Mouse (Mus musculus) neural tube, embryonic 11.5 days (tissue): ENCODE data around the gene Iqcf6. TPM values are rescaled to one million over a fixed set of nuclear protein-coding genes. Genes with fewer than 3 reads are reported as not detected.
"Not testable (repeated sequence)": the region's sequence is repeated elsewhere in the genome, so short reads cannot be mapped to it uniquely, and the experiment has no call there.

Experiments
- ATAC-seq: fragments of 200-750 bp; cut with Nextera tagmentation; 2 replicates; pipeline ENCODE4 v1.8.0; 2017; ENCODE audit warnings: moderate number of reproducible peaks, mild to moderate bottlenecking, moderate TSS enrichment, moderate library complexity; ENCODE audit not compliant: insufficient read depth, low FRiP score, low TSS enrichment
- DNase-seq: peaks from one replicate; pipeline ENCODE4 v3.0.0-alpha.2; 2015; ENCODE audit warnings: low spot score
- H3K27ac ChIP-seq: fragments of 300-500 bp; sonication (generic); 2 replicates; pipeline ENCODE4 v1.5.1; 2014; ENCODE audit warnings: low read depth, mild to moderate bottlenecking, low read length
- H3K27me3 ChIP-seq: fragments of 300-500 bp; sonication (generic); 2 replicates; pipeline ENCODE4 v1.6.1; 2014; ENCODE audit warnings: mild to moderate bottlenecking, low read length, mixed read lengths; ENCODE audit not compliant: control insufficient read depth, insufficient read depth
- H3K36me3 ChIP-seq: fragments of 300-500 bp; sonication (generic); 2 replicates; pipeline ENCODE4 v1.6.1; 2014; ENCODE audit warnings: mild to moderate bottlenecking, low read length, moderate library complexity, mixed read lengths; ENCODE audit not compliant: control insufficient read depth, insufficient read depth
- H3K4me1 ChIP-seq: fragments of 300-500 bp; sonication (generic); 2 replicates; pipeline ENCODE4 v1.6.1; 2014; ENCODE audit warnings: low read length, mixed read lengths; ENCODE audit not compliant: control insufficient read depth, insufficient read depth
- H3K4me2 ChIP-seq: fragments of 300-500 bp; sonication (generic); 2 replicates; pipeline ENCODE4 v1.6.1; 2014; ENCODE audit warnings: low read depth, mild to moderate bottlenecking, moderate library complexity
- H3K4me3 ChIP-seq: fragments of 300-500 bp; sonication (generic); 2 replicates; pipeline ENCODE4 v1.5.1; 2014; ENCODE audit warnings: low read depth, low read length
- H3K9ac ChIP-seq: fragments of 300-500 bp; sonication (generic); 2 replicates; pipeline ENCODE4 v1.6.1; 2014; ENCODE audit warnings: mild to moderate bottlenecking, low read length
- H3K9me3 ChIP-seq: fragments of 300-500 bp; sonication (generic); 2 replicates; pipeline ENCODE4 v1.6.1; 2016; ENCODE audit warnings: low read length; ENCODE audit not compliant: control insufficient read depth
- WGBS: fragments of 180-500 bp; shearing (Covaris S2); extraction: QIAGEN DNeasy Blood & Tissue Kit; methylation state at CpG from one replicate; pipeline ENCODE4 v1.1.7; 2014; 5-methylcytosine and 5-hydroxymethylcytosine counted together
- polyA plus RNA-seq: library from polyadenylated mRNA; unstranded; fragments of >200 nt; fragmentation: Nextera tagmentation; extraction: Ambion mirVana; gene quantifications from 2 replicates; pipeline ENCODE4 v1.2.1, GENCODE M21; 2014

Gene Iqcf6
- polyA plus RNA-seq, 1 experiment from 2014 or later: not detected

- Histone ChIP-seq H3K4me3 (no peak overlapping the region), H3K27me3 (no peaks in the 10 kb centered on the region), H3K4me1 (no peaks in the 10 kb centered on the region), H3K9me3 (no peaks in the 10 kb centered on the region), H3K36me3 (no peaks in the 10 kb centered on the region), H3K27ac (no peak overlapping the region), H3K9ac (no peak overlapping the region), H3K4me2 (no peak overlapping the region)
- no peak for DNase-seq
- WGBS: 72% methylated on average over 2 of the region's 2 CpGs
- no peak for ATAC-seq
These were observed 12.4 kb upstream of the Iqcf6 start for GRCm38 (mm10) chr9:106613951-106614350.

- no peak overlapping the region for H3K4me2 ChIP-seq
- no peak overlapping the region for H3K4me3 ChIP-seq
- DNase-seq: no peak
- H3K27ac ChIP-seq: no peak overlapping the region
- WGBS: 60% methylated on average over 3 of the region's 3 CpGs
- no peaks in the 10 kb centered on the region for H3K36me3 ChIP-seq
- no peak overlapping the region for H3K9ac ChIP-seq
- no peaks in the 10 kb centered on the region for H3K9me3 ChIP-seq
- no peak for ATAC-seq
- H3K4me1 ChIP-seq: no peaks in the 10 kb centered on the region
- H3K27me3 ChIP-seq: no peaks in the 10 kb centered on the region
These were observed 11.8 kb upstream of the Iqcf6 start for GRCm38 (mm10) chr9:106614616-106615015.

- no peak overlapping the region for H3K27ac ChIP-seq
- WGBS: 85% methylated on average over 9 of the region's 9 CpGs
- H3K27me3 ChIP-seq: no peaks in the 10 kb centered on the region
- H3K9me3 ChIP-seq: no peaks in the 10 kb centered on the region
- H3K4me1 ChIP-seq: no peaks in the 10 kb centered on the region
- no peak overlapping the region for H3K9ac ChIP-seq
- H3K4me2 ChIP-seq: no peak overlapping the region
- no peak for DNase-seq
- ATAC-seq: no peak
- no peaks in the 10 kb centered on the region for H3K36me3 ChIP-seq
- H3K4me3 ChIP-seq: no peak overlapping the region
These were observed 10.1 kb upstream of the Iqcf6 start for GRCm38 (mm10) chr9:106616306-106616705.

- Histone ChIP-seq H3K4me2 (no peak overlapping the region), H3K27ac (no peak overlapping the region), H3K9me3 (no peaks in the 10 kb centered on the region), H3K4me3 (no peak overlapping the region), H3K27me3 (no peaks in the 10 kb centered on the region), H3K36me3 (no peaks in the 10 kb centered on the region), H3K9ac (no peak overlapping the region), H3K4me1 (no peaks in the 10 kb centered on the region)
- ATAC-seq: no peak
- DNase-seq: no peak
- WGBS: 91% methylated on average over 3 of the region's 3 CpGs
These were observed 8.9 kb upstream of the Iqcf6 start for GRCm38 (mm10) chr9:106617496-106617895.

- H3K4me3 ChIP-seq, H3K27me3 ChIP-seq, H3K4me2 ChIP-seq, ATAC-seq, H3K9ac ChIP-seq, H3K9me3 ChIP-seq, H3K27ac ChIP-seq, DNase-seq, H3K36me3 ChIP-seq, H3K4me1 ChIP-seq: not testable (repeated sequence)
- WGBS: 33% methylated on average over 8 of the region's 8 CpGs
These were observed 1.4 kb downstream of the Iqcf6 start for GRCm38 (mm10) chr9:106627796-106628195.

GRCm38 (mm10) chr9:106632185-106632584, 5.8 kb downstream of the Iqcf6 start:
- no peak overlapping the region for H3K4me2 ChIP-seq
- ATAC-seq: no peak
- no peaks in the 10 kb centered on the region for H3K4me1 ChIP-seq
- DNase-seq: no peak
- H3K27me3 ChIP-seq: no peaks in the 10 kb centered on the region
- no peaks in the 10 kb centered on the region for H3K36me3 ChIP-seq
- H3K9me3 ChIP-seq: no peaks in the 10 kb centered on the region
- H3K9ac ChIP-seq: no peak overlapping the region
- H3K27ac ChIP-seq: no peak overlapping the region
- no peak overlapping the region for H3K4me3 ChIP-seq
- 67% methylated on average over 5 of the region's 5 CpGs for whole genome bisulfite sequencing

GRCm38 (mm10) chr9:106638154-106638553, 11.8 kb downstream of the Iqcf6 start:
- Histone ChIP-seq H3K36me3 (no peaks in the 10 kb centered on the region), H3K4me1 (no peaks in the 10 kb centered on the region), H3K4me3 (no peak overlapping the region), H3K4me2 (no peak overlapping the region), H3K9me3 (no peaks in the 10 kb centered on the region), H3K27ac (no peak overlapping the region), H3K9ac (no peak overlapping the region), H3K27me3 (no peaks in the 10 kb centered on the region)
- WGBS: 90% methylated on average over 8 of the region's 8 CpGs
- ATAC-seq (no peak), DNase-seq (no peak)

- no peak overlapping the region for H3K4me3 ChIP-seq
- DNase-seq (no peak), ATAC-seq (no peak)
- H3K9ac ChIP-seq: no peak overlapping the region
- H3K27ac ChIP-seq: no peak overlapping the region
- WGBS: 75% methylated on average over 5 of the region's 5 CpGs
- no peaks in the 10 kb centered on the region for H3K36me3 ChIP-seq
- H3K27me3 ChIP-seq: no peaks in the 10 kb centered on the region
- no peaks in the 10 kb centered on the region for H3K9me3 ChIP-seq
- H3K4me2 ChIP-seq: no peak overlapping the region
- no peaks in the 10 kb centered on the region for H3K4me1 ChIP-seq
These were observed 15.0 kb downstream of the Iqcf6 start for GRCm38 (mm10) chr9:106641346-106641745.

GRCm38 (mm10) chr9:106643128-106643527, 16.7 kb downstream of the Iqcf6 start:
- DNase-seq: peak; percentile 82
- Histone ChIP-seq H3K27me3 (no peaks in the 10 kb centered on the region), H3K4me1 (no peaks in the 10 kb centered on the region), H3K4me3 (no peak overlapping the region), H3K9me3 (no peaks in the 10 kb centered on the region), H3K9ac (no peak overlapping the region), H3K4me2 (no peak overlapping the region), H3K27ac (no peak overlapping the region), H3K36me3 (no peaks in the 10 kb centered on the region)
- no peak for ATAC-seq
- 30% methylated on average over 7 of the region's 7 CpGs for WGBS
